Mouse (Mus musculus) T-helper 17 cell (primary cell): Measurements from ENCODE around the gene Olfr531.

Experiments used
- in situ Hi-C, 2 experiments: fragments of 300-600 bp; cut with MboI, MseI; formaldehyde crosslinking; loops; 1 replicate in 1 of 2; 2 replicates in 1 of 2; pipeline ENCODE4 v1.15.1; 2025; ENCODE audit warnings: high pct_unique_total_duplicates in 2 of 2

Gene Olfr531

GRCm38 (mm10) chr7:140402818-140403217 is at the start of gene Olfr531:
Gene Olfr531, minus strand, starts transcription at chr7:140402918.
- in situ Hi-C loops = no loop called here

GRCm38 (mm10) chr7:140443141-140443540 is 40.4 kb upstream of the Olfr531 start:
- in situ Hi-C loops = no loop called here

- in situ Hi-C loops = no loop called here
Observed at GRCm38 (mm10) chr7:140421539-140421938, 18.8 kb upstream of the Olfr531 start, which contains the start of gene Olfr532. Gene Olfr532, minus strand, starts transcription at chr7:140421639.

- in situ Hi-C loops = no loop called here
Observed at GRCm38 (mm10) chr7:140376911-140377310, 25.8 kb downstream of the Olfr531 start.

- in situ Hi-C loops = no loop called here
Observed at GRCm38 (mm10) chr7:140376231-140376630, 26.5 kb downstream of the Olfr531 start, which contains the start of gene Olfr530. Gene Olfr530, minus strand, starts transcription at chr7:140376331.

- in situ Hi-C loops = loop anchor here (5.0 kb wide), 2 partner anchors 52 to 163 kb away; partner anchors contain the start of gene Olfr525 (in 1 of the 2)
Observed at GRCm38 (mm10) chr7:140374300-140374699, 28.4 kb downstream of the Olfr531 start.

- in situ Hi-C loops = no loop called here
Observed at GRCm38 (mm10) chr7:140361571-140361970, 41.1 kb downstream of the Olfr531 start, which contains the start of gene Olfr60. Gene Olfr60, minus strand, starts transcription at chr7:140361671.
